Mouse (Mus musculus): ENCODE measurements around the gene Kif5a.

DNA sequence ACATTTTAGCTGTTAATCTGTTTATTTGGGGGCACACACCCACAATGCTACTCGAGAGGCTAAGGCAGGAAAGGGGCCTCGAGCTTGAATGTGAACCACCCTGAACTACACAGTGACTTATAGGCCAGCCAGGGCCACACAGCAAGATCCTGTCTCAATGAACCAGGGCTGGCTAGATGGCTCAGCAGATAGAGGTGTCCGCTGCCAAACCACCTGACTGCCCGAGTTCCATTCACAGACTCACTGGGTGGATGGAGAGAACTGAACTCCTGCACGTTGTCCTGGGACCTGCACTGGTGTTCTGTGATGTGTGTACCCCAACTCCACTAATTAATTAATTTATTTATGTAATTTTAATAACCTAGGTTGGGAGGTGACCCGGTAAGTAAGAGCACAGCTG lies 5.4 kb downstream of the Kif5a start:
- no peak for TF ChIP-seq EP300 (IDR thresholded peaks at IDR 0.05; ENCODE audit: low read depth)
- TF ChIP-seq CTCF (IDR thresholded peaks at IDR 0.05; ENCODE audit: low read depth) = no peak

Measured in liver, embryonic 14.5 days (tissue).